Mouse (Mus musculus) embryonic fibroblast, embryonic 13.5 days (primary cell): ENCODE results near the gene Wee2.

Source experiments
- CTCF ChIP-seq: IDR thresholded peaks from 2 replicates; pipeline ENCODE4 v1.5.1; 2011; ENCODE audit warnings: mild to moderate bottlenecking, control low read depth, low read length, moderate library complexity, borderline replicate concordance; ENCODE audit not compliant: insufficient read depth
- POLR2A ChIP-seq: IDR thresholded peaks from 2 replicates; pipeline ENCODE4 v1.6.1; 2011; ENCODE audit warnings: low read depth, mild to moderate bottlenecking, control low read depth, low read length, moderate library complexity

GRCm38 (mm10) chr6:40415799-40416198 lies 23.1 kb upstream of the Wee2 start:
- TF ChIP-seq CTCF (no peak), POLR2A (no peak)
